Mouse (Mus musculus) myocyte (in vitro differentiated cells): ENCODE measurements at regions not wholly inside any gene's neighbourhood (a gene's known extent, or its start where the extent isn't known, plus 50 kb on each side); places are given as distances from the start of the nearest gene placed in this dataset.

Experiments used
- H3K27me3 ChIP-seq: one replicate; pipeline ENCODE4 v1.6.1; 2011; ENCODE audit not compliant: control insufficient read depth, insufficient read depth, insufficient read length
- H3K36me3 ChIP-seq: one replicate; pipeline ENCODE4 v1.6.1; 2011; ENCODE audit not compliant: control insufficient read depth, insufficient read depth
- H3K4me2 ChIP-seq: one replicate; pipeline ENCODE4 v1.6.1; 2011; ENCODE audit warnings: low read depth, control low read depth
- H3K4me3 ChIP-seq: one replicate; pipeline ENCODE4 v1.5.1; 2011; ENCODE audit warnings: mild to moderate bottlenecking, control low read depth, moderate library complexity
- H3K79me2 ChIP-seq: one replicate; pipeline ENCODE4 v1.6.1; 2011; ENCODE audit not compliant: control insufficient read depth, insufficient read depth
- H3ac ChIP-seq: one replicate; pipeline ENCODE4 v1.6.1; 2011; ENCODE audit not compliant: control insufficient read depth, insufficient read length
- CEBPB ChIP-seq: IDR thresholded peaks from 2 replicates; pipeline ENCODE4 v1.6.1; 2011; ENCODE audit warnings: mild to moderate bottlenecking, moderate library complexity; ENCODE audit not compliant: poor library complexity, insufficient read depth, severe bottlenecking
- E2F4 ChIP-seq: IDR thresholded peaks from one replicate; pipeline ENCODE4 v1.6.1; 2011; ENCODE audit warnings: mild to moderate bottlenecking, control low read depth, moderate library complexity; ENCODE audit not compliant: insufficient read depth
- MAX ChIP-seq: IDR thresholded peaks from one replicate; pipeline ENCODE4 v1.6.1; 2011; ENCODE audit warnings: low read depth, mild to moderate bottlenecking, control low read depth
- MYOD1 ChIP-seq, 3 experiments: IDR thresholded peaks; one replicate each; pipeline ENCODE4 v1.6.1; 2011; ENCODE audit warnings: control low read depth in 2 of 3, low read depth in 2 of 3, mild to moderate bottlenecking in 2 of 3, moderate library complexity in 1 of 3; ENCODE audit not compliant: insufficient read length in 2 of 3, control insufficient read depth in 1 of 3
- MYOG ChIP-seq, 3 experiments: IDR thresholded peaks; one replicate each; pipeline ENCODE4 v1.6.1; 2011; ENCODE audit warnings: control low read depth in 2 of 3, low read depth in 2 of 3, mild to moderate bottlenecking in 2 of 3; ENCODE audit not compliant: insufficient read length in 2 of 3, control insufficient read depth in 1 of 3, insufficient read depth in 1 of 3
- POLR2A ChIP-seq: IDR thresholded peaks from one replicate; pipeline ENCODE4 v1.6.1; 2011; ENCODE audit warnings: low read depth, mild to moderate bottlenecking, control low read depth, moderate library complexity; ENCODE audit not compliant: insufficient read length
- POLR2AphosphoS2 ChIP-seq: IDR thresholded peaks from one replicate; pipeline ENCODE4 v1.6.1; 2011; ENCODE audit warnings: low read depth, control low read depth; ENCODE audit not compliant: insufficient read length
- REST ChIP-seq: IDR thresholded peaks from one replicate; pipeline ENCODE4 v1.6.1; 2011; ENCODE audit warnings: mild to moderate bottlenecking, control low read depth, moderate library complexity; ENCODE audit not compliant: insufficient read depth, insufficient read length
- SRF ChIP-seq: IDR thresholded peaks from one replicate; pipeline ENCODE4 v1.6.1; 2011; ENCODE audit warnings: low read depth; ENCODE audit not compliant: control insufficient read depth, insufficient read length
- TCF12 ChIP-seq: IDR thresholded peaks from one replicate; pipeline ENCODE4 v1.6.1; 2011; ENCODE audit warnings: mild to moderate bottlenecking, control low read depth; ENCODE audit not compliant: poor library complexity, insufficient read depth, severe bottlenecking
- TCF3 ChIP-seq: IDR thresholded peaks from one replicate; pipeline ENCODE4 v1.6.1; 2011; ENCODE audit warnings: low read depth, control low read depth; ENCODE audit not compliant: insufficient read length
- USF1 ChIP-seq: IDR thresholded peaks from one replicate; pipeline ENCODE4 v1.6.1; 2011; ENCODE audit warnings: low read depth, mild to moderate bottlenecking, control low read depth, moderate library complexity

DNA sequence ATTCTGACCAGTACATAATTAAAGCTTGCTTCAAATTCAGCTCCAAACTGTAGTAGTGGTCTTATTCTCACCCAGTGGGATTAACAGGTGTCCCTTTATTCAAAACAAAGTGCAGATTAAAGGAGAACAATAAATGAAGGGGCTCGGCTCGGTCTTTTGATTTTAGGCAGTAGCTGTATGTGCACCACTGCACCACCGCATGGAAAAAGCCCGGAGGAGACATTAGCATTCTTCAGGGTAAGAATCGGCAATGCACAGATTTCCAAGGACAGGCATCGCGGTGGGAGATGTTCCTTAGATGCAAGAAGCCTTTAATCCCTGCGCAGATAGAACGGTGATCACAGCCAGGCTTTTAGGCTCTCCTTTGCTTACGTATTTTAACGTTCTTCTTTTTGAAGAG, 112.8 kb downstream of the Rpap3 start:
- H3K4me2 ChIP-seq, result no peak overlapping the region
- no peak overlapping the region for H3ac ChIP-seq
- H3K79me2 ChIP-seq, result no peaks in the 10 kb centered on the region
- H3K27me3 ChIP-seq, result peaks cover 5% of the 10 kb centered on the region
- H3K36me3 ChIP-seq, result no peaks in the 10 kb centered on the region
- TF ChIP-seq POLR2AphosphoS2 (no peak), SRF (no peak), E2F4 (no peak), TCF12 (no peak), POLR2A (no peak), MAX (no peak), CEBPB (no peak), MYOD1 (IDR thresholded peaks at IDR 0.05; ENCODE audit: control insufficient read depth in 1 of 3, insufficient read length in 2 of 3, low read depth in 2 of 3) (no peak), TCF3 (no peak), USF1 (no peak), REST (no peak), MYOG (IDR thresholded peaks at IDR 0.05; ENCODE audit: control insufficient read depth in 1 of 3, insufficient read depth in 1 of 3, insufficient read length in 2 of 3, low read depth in 2 of 3) (no peak)
- H3K4me3 ChIP-seq, result no peak overlapping the region

DNA sequence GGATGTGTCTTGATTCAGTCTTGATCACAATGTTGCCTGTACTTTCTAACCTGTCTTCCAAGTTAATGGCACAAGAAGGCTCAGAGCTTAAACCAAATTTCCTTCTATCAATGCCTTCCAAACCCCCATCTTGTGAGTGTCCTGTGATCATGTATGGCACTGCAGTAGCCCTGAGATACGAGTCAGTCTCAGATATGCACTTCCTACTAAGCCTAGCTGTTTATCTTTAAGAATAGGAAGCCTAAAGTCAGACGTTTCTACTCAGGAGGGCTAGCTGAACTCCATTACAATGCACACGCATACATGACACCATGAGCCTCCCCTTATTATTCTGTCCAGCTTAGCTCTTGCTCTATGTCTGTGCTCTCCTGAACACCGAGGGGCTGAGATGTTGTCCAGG, 114.2 kb downstream of the Rpap3 start:
- no peak overlapping the region for H3K4me2 ChIP-seq
- TF ChIP-seq TCF12 (no peak), CEBPB (no peak), MYOD1 (IDR thresholded peaks at IDR 0.05; ENCODE audit: control insufficient read depth in 1 of 3, insufficient read length in 2 of 3, low read depth in 2 of 3) (no peak), POLR2AphosphoS2 (no peak), TCF3 (no peak)

DNA sequence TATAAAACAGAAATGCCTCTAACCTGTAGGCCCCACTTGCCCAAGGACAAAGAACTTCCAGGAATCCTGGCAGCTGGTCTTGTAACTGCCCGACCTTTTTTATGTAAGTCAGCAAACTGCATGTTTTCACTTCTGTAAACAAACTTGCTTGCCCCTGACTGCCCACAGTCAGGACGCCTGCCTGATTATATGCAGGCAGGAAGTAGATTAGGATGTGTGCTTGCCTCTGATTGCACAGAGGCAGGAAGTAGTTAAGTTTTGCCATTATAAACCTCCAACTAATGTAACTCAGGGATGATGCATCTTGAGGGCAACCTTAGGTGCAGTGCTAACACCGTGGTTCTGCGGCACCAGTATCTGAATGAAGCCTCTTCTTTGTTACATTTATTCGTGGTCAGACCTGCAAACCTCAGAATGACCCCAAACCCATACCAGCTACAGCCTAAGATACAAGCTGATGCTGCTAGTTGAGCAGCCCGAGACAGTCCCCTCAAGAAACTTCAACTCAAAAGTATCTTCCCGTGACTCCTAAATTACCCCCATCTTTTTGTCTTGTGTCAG, 114.8 kb downstream of the Rpap3 start:
- Histone ChIP-seq H3K4me3 (no peak overlapping the region), H3K79me2 (no peaks in the 10 kb centered on the region), H3ac (no peak overlapping the region), H3K27me3 (peaks cover 5% of the 10 kb centered on the region), H3K4me2 (no peak overlapping the region), H3K36me3 (no peaks in the 10 kb centered on the region)
- TF ChIP-seq MYOD1 (IDR thresholded peaks at IDR 0.05; ENCODE audit: control insufficient read depth in 1 of 3, insufficient read length in 2 of 3, low read depth in 2 of 3) (no peak), SRF (no peak), REST (no peak), TCF3 (no peak), TCF12 (no peak), POLR2AphosphoS2 (no peak), POLR2A (no peak), E2F4 (no peak), MAX (no peak), USF1 (no peak), CEBPB (no peak)

More for the DNA sequence above, 114.2 kb downstream of the Rpap3 start:
- Histone ChIP-seq H3K27me3 (peaks cover 5% of the 10 kb centered on the region), H3K36me3 (no peaks in the 10 kb centered on the region), H3K79me2 (no peaks in the 10 kb centered on the region), H3K4me3 (no peak overlapping the region), H3ac (no peak overlapping the region)

DNA sequence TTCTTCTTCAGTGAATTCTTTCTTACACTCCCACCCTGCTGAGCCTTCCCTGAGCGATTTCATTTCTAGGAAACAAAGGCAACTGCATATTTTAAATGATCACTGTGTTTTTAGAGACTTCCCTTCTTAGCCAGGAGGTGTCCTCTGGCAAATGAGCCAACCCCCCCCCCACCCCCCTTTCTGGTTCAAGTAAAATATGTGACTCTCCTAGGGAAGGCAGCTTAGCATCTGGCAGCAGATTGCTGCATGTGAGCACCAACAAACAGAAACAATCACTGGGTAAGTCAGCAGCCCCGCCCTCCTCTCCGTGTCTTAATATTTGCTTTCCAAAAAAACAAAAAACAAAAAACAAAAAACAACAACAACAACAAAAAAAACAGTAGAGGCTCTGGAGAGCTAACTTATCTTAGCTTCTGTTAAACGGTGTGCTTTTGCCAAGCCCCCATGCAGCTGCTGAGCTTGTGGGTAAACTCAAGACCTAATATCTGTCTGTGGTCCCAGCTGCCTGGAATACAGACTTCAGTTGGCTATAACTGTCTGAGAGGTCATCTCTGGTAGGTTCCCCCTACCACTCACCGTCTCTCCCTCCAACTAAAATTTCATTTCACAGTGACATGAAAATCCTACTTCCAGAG, 117.9 kb downstream of the Rpap3 start:
- H3K4me3 ChIP-seq, result no peak overlapping the region
- H3K36me3 ChIP-seq, result no peaks in the 10 kb centered on the region
- H3K4me2 ChIP-seq, result no peak overlapping the region
- no peaks in the 10 kb centered on the region for H3K79me2 ChIP-seq
- no peak overlapping the region for H3ac ChIP-seq
- TF ChIP-seq POLR2A (no peak), MYOD1 (IDR thresholded peaks at IDR 0.05; ENCODE audit: control insufficient read depth in 1 of 3, insufficient read length in 2 of 3, low read depth in 2 of 3) (peak in 2 of 3 experiments; percentile 29 to 47)
- peaks cover 5% of the 10 kb centered on the region for H3K27me3 ChIP-seq

DNA sequence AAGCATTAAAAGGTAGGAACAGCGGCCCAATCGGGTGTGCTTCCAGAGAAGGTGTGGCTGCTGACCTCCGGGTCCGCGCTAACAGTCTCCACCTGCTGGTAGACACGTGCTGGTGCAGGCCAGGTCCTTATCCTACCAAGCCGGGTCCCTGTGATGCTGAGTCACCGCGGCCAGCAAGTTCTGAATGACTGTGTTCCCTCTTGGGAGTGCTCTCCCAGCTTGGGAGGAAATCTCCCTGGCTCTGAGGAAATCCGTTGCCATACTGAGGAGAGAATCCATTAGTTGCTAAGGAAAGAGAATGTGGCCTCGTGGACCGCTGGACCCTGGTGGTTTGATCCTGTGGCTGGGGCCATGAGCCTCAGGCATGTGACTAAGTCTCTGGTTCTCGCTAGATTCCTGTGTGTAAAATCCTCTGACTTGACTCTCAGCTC, 123.9 kb downstream of the Rpap3 start:
- H3ac ChIP-seq, result no peak overlapping the region
- H3K4me3 ChIP-seq, result no peak overlapping the region
- TF ChIP-seq USF1 (peak; percentile 12), MYOG (IDR thresholded peaks at IDR 0.05; ENCODE audit: control insufficient read depth in 1 of 3, insufficient read depth in 1 of 3, insufficient read length in 2 of 3, low read depth in 2 of 3) (no peak), CEBPB (0 out of 2 replicates have a peak, but pooled peaks have one; percentile 42), MYOD1 (IDR thresholded peaks at IDR 0.05; ENCODE audit: control insufficient read depth in 1 of 3, insufficient read length in 2 of 3, low read depth in 2 of 3) (peak in 1 of 3 experiments; percentile 32)
- H3K27me3 ChIP-seq, result no peaks in the 10 kb centered on the region
- no peaks in the 10 kb centered on the region for H3K79me2 ChIP-seq
- no peaks in the 10 kb centered on the region for H3K36me3 ChIP-seq
- H3K4me2 ChIP-seq, result peak overlapping the region; percentile 62
